Mouse (Mus musculus): ENCODE results near the gene Rpl23.

DNA sequence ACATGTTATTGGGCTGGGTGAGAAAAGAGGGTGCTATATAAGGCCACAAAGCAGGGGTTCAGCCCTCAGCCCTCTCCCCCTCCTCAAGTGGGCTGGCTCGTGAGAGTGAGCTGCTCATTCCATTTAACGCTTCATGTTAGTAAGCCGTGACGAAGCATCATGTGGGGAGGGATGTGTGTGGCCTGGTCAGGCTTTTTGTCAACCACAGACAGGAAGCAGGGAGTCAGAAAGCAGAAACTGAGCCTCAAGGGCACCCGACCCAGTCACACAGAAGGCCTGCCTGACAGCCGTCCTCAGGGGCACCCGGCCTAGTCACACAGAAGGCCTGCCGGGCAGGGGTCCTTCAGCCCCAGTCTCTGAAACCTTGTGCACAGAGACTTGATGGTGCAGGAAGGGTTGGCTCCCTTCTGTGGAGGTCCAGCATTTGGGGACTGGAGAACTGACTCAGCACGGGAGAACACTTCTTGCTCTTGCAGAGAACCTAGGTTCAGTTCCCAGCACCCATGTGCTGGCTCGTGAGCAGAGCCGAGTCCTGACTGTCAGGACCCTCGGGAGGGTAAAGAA is 47.8 kb upstream of the Rpl23 start:
- TF ChIP-seq CTCF (IDR thresholded peaks at IDR 0.05; ENCODE audit: low read depth, low read length): no peak
- no peak for TF ChIP-seq TAL1 (conservative IDR thresholded peaks at IDR 0.05; ENCODE audit: low read depth, low read length)
